Mouse (Mus musculus): Measurements from ENCODE around the gene Pxylp1.

- no peak for TF ChIP-seq CTCF (IDR thresholded peaks at IDR 0.05; ENCODE audit: insufficient read depth, low read depth, low read length)
- no peak for TF ChIP-seq POLR2A (IDR thresholded peaks at IDR 0.05; ENCODE audit: insufficient read depth, low read depth, low read length)
Measured at GRCm38 (mm10) chr9:96870104-96870503, 22.4 kb downstream of the Pxylp1 start.

Data from olfactory bulb, adult 2 months (tissue).